Mouse (Mus musculus): ENCODE results near the gene Sall1.

Sall1 gene

DNA sequence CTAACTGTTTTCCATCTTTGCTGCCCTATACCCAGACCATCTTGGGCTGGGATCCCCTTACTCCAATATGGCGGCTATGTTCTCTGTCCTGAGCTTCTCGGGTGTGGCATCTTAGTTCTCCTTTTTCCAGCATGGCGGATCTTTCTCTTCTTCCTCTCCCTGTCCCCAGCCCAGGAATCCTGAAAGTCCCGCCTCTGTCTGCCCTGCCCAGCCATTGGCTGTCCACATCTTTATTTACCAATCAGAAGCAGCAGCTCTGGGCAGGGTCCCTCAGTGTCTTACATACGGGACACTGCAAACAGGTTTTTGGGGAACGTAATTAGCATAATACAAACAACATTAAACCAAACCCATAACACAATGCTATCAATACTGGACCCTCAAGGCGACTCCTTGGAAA is 8.9 kb upstream of the Sall1 start:
- Histone ChIP-seq H3K9me3 (ENCODE audit: low read length) (no peaks in the 10 kb centered on the region), H3K27me3 (ENCODE audit: insufficient read depth, low read length) (no peaks in the 10 kb centered on the region), H3K4me3 (replicated peaks; ENCODE audit: low read length) (peak overlapping the region; percentile 88), H3K4me1 (replicated peaks; ENCODE audit: low read depth, low read length) (peaks cover 80% of the 10 kb centered on the region), H3K36me3 (ENCODE audit: insufficient read depth, low read length) (peaks cover 48% of the 10 kb centered on the region)
- TF ChIP-seq NANOG (IDR thresholded peaks at IDR 0.05; ENCODE audit: borderline replicate concordance, low read length) (no peak), POU5F1 (IDR thresholded peaks at IDR 0.05; ENCODE audit: borderline replicate concordance, low read length) (no peak), CTCF (conservative IDR thresholded peaks at IDR 0.05; ENCODE audit: low read length) (no peak)

DNA sequence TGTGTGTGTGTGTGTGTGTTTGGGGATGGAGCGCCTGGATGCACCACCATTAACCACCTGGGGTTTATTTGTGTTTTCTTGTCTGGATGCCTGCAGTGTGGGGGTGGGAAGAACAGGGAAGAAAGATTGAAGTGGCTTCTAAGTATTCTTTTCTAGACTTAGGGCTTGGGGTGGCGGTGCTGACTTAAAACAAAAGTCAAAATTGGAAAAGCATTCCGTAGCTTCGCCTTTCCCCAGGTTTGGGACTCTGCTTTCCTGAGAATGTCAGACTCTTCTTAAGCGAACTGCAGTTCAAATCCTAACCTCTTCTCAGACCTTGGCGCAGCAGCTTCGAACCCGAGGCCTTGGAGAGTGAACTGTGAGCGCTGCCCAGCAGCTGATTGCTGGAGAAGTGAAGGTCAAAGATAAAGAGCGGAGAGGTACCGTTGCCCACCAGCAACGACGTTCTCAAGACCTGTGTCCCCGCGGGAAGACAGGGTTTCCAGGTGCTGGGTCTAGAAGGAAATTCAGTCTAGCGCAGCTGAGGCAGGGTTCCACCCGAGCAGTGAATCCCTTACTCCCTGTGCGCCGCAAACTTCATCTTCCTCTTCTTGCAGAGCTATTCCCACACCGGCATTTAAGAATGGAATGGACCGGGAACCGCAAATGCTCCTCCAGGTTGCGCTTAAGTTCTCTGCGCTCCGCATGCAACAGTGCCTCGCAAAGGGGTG is 2.8 kb upstream of the Sall1 start:
- TF ChIP-seq CTCF (conservative IDR thresholded peaks at IDR 0.05; ENCODE audit: low read length) (peak; percentile 19; the same call in 1 of the 2 replicates), POU5F1 (IDR thresholded peaks at IDR 0.05; ENCODE audit: borderline replicate concordance, low read length) (no peak)
- peaks cover 39% of the 10 kb centered on the region for H3K36me3 ChIP-seq (ENCODE audit: insufficient read depth, low read length)
- H3K4me3 ChIP-seq (replicated peaks; ENCODE audit: low read length) = peak overlapping the region; percentile 65
- H3K27me3 ChIP-seq (ENCODE audit: insufficient read depth, low read length) = no peaks in the 10 kb centered on the region
- peaks cover 72% of the 10 kb centered on the region for H3K4me1 ChIP-seq (replicated peaks; ENCODE audit: low read depth, low read length)
- H3K9me3 ChIP-seq (ENCODE audit: low read length) = no peaks in the 10 kb centered on the region

DNA sequence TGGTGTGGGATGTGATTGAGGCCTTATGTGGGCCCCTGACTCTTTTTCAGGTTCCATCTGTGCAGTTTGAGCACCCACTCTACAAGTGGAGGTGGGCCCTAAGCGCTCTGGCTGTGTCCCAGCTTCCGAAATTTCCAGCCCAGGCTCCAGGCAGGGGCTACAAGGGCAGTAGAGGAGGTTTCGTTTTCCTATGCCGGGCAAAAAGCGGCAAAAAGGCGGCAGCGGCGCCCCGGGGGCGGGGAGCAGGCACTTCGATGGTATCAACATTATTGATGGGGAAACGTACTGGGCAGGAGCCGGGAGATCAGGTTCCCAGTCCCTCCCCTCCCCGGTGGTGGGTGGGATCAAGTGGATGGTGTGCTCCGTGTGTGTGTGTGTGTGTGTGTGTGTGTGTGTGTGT is 2.3 kb upstream of the Sall1 start:
- peak overlapping the region; percentile 92 for H3K4me3 ChIP-seq (replicated peaks; ENCODE audit: low read length)
- TF ChIP-seq CTCF (conservative IDR thresholded peaks at IDR 0.05; ENCODE audit: low read length) = no peak
- TF ChIP-seq NANOG (IDR thresholded peaks at IDR 0.05; ENCODE audit: borderline replicate concordance, low read length) = no peak
- TF ChIP-seq POU5F1 (IDR thresholded peaks at IDR 0.05; ENCODE audit: borderline replicate concordance, low read length) = no peak
- peaks cover 34% of the 10 kb centered on the region for H3K36me3 ChIP-seq (ENCODE audit: insufficient read depth, low read length)
- H3K27me3 ChIP-seq (ENCODE audit: insufficient read depth, low read length) = no peaks in the 10 kb centered on the region
- H3K9me3 ChIP-seq (ENCODE audit: low read length) = no peaks in the 10 kb centered on the region
- H3K4me1 ChIP-seq (replicated peaks; ENCODE audit: low read depth, low read length) = peaks cover 66% of the 10 kb centered on the region

DNA sequence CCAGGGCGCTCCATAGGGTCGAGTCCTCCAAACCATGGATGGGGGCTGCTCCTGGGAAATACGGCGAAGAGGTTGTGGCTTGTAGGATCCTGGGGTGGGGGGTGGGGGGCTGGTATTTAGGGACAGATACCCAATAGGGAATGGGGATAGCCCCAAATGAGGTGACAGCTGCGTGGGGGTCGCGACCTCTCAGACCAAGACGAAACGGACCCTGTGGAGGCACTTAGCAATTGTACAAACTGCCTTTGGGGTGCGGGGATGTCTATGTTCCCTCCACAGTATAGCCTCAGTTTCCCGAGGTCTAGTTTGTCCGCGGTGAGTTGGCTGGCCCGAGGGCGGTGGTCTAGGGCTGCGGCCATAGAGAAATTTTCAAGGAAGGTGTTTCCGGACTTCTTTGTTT is 1.8 kb upstream of the Sall1 start:
- Histone ChIP-seq H3K27me3 (ENCODE audit: insufficient read depth, low read length) (no peaks in the 10 kb centered on the region), H3K36me3 (ENCODE audit: insufficient read depth, low read length) (peaks cover 31% of the 10 kb centered on the region), H3K9me3 (ENCODE audit: low read length) (no peaks in the 10 kb centered on the region), H3K4me3 (replicated peaks; ENCODE audit: low read length) (peak overlapping the region; percentile 92), H3K4me1 (replicated peaks; ENCODE audit: low read depth, low read length) (peaks cover 63% of the 10 kb centered on the region)
- TF ChIP-seq NANOG (IDR thresholded peaks at IDR 0.05; ENCODE audit: borderline replicate concordance, low read length) (no peak), CTCF (conservative IDR thresholded peaks at IDR 0.05; ENCODE audit: low read length) (no peak), POU5F1 (IDR thresholded peaks at IDR 0.05; ENCODE audit: borderline replicate concordance, low read length) (no peak)

DNA sequence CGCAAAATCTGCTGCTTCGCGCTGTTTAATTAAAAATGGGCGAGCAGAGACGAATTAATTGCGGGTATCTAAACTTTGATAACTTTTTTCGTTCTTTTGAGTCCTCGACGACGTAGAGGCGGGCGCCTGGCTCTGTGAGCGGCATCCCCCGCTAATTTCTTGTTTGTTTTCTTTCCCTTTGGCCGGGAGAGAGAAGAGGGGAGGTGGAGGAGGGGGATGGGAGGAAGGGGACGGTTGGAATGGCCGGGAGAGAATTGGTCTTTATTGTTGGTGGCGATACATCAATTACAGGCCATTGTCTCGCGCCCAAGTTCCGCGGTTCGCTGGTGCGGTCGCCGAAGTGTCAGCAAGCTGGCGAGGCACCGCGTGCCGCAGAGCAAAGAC is 1.2 kb upstream of the Sall1 start:
- TF ChIP-seq NANOG (IDR thresholded peaks at IDR 0.05; ENCODE audit: borderline replicate concordance, low read length) (no peak), CTCF (conservative IDR thresholded peaks at IDR 0.05; ENCODE audit: low read length) (no peak), POU5F1 (IDR thresholded peaks at IDR 0.05; ENCODE audit: borderline replicate concordance, low read length) (no peak)
- Histone ChIP-seq H3K4me1 (replicated peaks; ENCODE audit: low read depth, low read length) (peaks cover 63% of the 10 kb centered on the region), H3K36me3 (ENCODE audit: insufficient read depth, low read length) (peaks cover 31% of the 10 kb centered on the region), H3K4me3 (replicated peaks; ENCODE audit: low read length) (peak overlapping the region; percentile 92), H3K27me3 (ENCODE audit: insufficient read depth, low read length) (no peaks in the 10 kb centered on the region), H3K9me3 (ENCODE audit: low read length) (no peaks in the 10 kb centered on the region)

DNA sequence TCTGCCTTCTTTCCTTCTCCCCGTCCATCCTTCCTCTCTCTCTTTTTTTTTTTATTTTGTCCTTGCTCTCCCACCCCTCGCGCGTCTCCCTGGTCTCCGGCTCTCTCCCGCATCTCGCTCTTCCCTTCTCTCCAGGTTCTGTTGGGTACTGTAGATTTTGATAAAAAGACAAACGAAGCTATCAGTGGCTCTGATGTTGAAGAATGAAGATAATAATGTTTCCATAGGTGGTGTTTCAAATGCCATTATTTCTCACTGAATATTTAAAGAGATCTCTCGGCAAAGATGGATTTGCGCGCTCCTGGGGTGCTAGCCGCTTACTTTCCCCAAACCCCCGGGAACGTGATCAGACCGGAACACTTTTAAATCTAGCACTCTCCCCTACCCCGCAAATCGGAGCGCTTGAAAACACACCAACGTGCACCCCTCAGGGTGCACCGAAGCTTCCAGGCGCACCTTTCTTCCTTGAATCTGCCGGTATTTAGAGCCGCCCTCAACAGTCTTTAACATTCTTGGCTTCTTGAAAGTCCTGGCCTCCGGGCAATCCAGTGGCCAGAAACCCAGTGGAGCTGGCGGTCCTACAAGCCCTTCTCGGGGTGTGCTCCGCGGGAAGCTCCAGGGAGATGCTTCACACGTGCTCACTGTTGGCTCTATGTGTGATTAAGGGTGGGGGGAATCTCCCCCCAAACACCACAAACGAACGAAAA is 702 bp upstream of the Sall1 start:
- peaks cover 31% of the 10 kb centered on the region for H3K36me3 ChIP-seq (ENCODE audit: insufficient read depth, low read length)
- H3K4me1 ChIP-seq (replicated peaks; ENCODE audit: low read depth, low read length) = peaks cover 64% of the 10 kb centered on the region
- H3K27me3 ChIP-seq (ENCODE audit: insufficient read depth, low read length) = no peaks in the 10 kb centered on the region
- no peaks in the 10 kb centered on the region for H3K9me3 ChIP-seq (ENCODE audit: low read length)
- no peak for TF ChIP-seq CTCF (conservative IDR thresholded peaks at IDR 0.05; ENCODE audit: low read length)
- TF ChIP-seq NANOG (IDR thresholded peaks at IDR 0.05; ENCODE audit: borderline replicate concordance, low read length) = no peak
- no peak for TF ChIP-seq POU5F1 (IDR thresholded peaks at IDR 0.05; ENCODE audit: borderline replicate concordance, low read length)
- peak overlapping the region; percentile 92 for H3K4me3 ChIP-seq (replicated peaks; ENCODE audit: low read length)

DNA sequence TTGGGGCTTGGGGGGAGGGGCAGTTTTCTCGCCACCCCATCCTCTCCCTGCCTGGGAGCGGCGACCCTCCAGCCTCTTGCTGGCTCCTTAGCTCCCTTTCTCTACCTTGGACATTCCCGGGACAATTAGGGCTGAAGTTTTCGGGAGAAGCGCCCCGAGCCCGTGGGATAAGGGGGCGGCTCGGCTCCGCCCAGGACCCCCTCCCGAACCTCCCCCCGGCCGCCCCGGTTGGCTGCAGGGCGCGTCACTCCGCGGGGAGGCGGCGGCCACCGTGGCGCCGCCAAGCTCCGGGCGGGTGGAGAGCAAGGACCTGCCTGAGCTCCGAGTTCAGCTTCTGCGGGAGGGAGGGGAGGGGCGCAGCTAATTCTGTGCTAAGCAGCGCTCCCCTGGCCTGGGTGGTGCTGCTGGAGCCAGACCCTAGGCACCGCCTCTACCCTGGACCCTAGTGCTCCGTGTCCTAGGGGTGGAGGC is 556 bp downstream of the Sall1 start:
- Histone ChIP-seq H3K27me3 (ENCODE audit: insufficient read depth, low read length) (no peaks in the 10 kb centered on the region), H3K9me3 (ENCODE audit: low read length) (no peaks in the 10 kb centered on the region), H3K4me3 (replicated peaks; ENCODE audit: low read length) (peak overlapping the region; percentile 92), H3K4me1 (replicated peaks; ENCODE audit: low read depth, low read length) (peaks cover 67% of the 10 kb centered on the region), H3K36me3 (ENCODE audit: insufficient read depth, low read length) (peaks cover 27% of the 10 kb centered on the region)
- TF ChIP-seq POU5F1 (IDR thresholded peaks at IDR 0.05; ENCODE audit: borderline replicate concordance, low read length) (no peak), CTCF (conservative IDR thresholded peaks at IDR 0.05; ENCODE audit: low read length) (no peak), NANOG (IDR thresholded peaks at IDR 0.05; ENCODE audit: borderline replicate concordance, low read length) (no peak)

DNA sequence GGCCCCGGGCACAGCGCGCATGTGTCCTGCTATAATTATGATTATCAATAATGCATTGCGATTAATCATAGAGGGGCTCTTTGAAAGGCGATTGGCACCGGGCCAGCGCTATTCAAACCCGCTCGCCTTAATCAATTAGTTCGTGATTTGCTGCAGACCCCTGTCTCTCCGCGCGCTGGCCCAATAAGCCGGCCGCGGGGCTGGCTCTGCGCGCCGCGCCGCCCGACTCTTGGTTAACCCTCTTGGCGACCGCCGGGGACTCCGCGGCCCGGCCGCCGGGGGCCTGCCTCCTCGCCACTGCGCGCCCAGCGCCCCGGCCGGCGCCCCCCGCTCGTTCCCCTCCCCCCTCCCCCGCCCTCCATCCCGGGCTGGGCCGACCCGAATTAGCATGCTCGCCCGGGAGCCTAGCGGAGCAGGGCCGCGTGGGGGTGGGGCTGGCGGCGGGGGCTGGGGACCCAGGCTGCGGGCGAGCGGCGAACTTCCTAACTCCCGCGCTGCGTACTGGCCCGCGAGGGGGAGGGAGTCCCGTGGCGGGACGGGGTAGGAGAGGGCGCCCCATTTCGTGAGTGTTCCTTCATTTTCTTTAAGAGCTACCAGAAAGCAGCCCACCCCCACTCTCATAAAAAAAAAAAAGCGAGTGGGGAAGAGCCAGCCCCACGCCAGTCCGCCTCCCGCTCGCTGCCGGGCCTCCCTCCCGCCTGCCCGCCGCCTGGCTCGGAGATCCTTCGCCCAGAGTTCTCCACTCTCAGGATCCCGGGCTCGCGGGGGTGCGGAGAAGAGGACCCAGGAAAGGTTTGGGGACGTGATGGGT is 1.2 kb downstream of the Sall1 start:
- peaks cover 67% of the 10 kb centered on the region for H3K4me1 ChIP-seq (replicated peaks; ENCODE audit: low read depth, low read length)
- no peaks in the 10 kb centered on the region for H3K9me3 ChIP-seq (ENCODE audit: low read length)
- no peaks in the 10 kb centered on the region for H3K27me3 ChIP-seq (ENCODE audit: insufficient read depth, low read length)
- TF ChIP-seq POU5F1 (IDR thresholded peaks at IDR 0.05; ENCODE audit: borderline replicate concordance, low read length) = no peak
- no peak for TF ChIP-seq CTCF (conservative IDR thresholded peaks at IDR 0.05; ENCODE audit: low read length)
- TF ChIP-seq NANOG (IDR thresholded peaks at IDR 0.05; ENCODE audit: borderline replicate concordance, low read length) = no peak
- H3K36me3 ChIP-seq (ENCODE audit: insufficient read depth, low read length) = peaks cover 27% of the 10 kb centered on the region
- H3K4me3 ChIP-seq (replicated peaks; ENCODE audit: low read length) = peak overlapping the region; percentile 92
